8 mouse cellular contexts compared by ENCODE assay signal in the genomic region with DNA sequence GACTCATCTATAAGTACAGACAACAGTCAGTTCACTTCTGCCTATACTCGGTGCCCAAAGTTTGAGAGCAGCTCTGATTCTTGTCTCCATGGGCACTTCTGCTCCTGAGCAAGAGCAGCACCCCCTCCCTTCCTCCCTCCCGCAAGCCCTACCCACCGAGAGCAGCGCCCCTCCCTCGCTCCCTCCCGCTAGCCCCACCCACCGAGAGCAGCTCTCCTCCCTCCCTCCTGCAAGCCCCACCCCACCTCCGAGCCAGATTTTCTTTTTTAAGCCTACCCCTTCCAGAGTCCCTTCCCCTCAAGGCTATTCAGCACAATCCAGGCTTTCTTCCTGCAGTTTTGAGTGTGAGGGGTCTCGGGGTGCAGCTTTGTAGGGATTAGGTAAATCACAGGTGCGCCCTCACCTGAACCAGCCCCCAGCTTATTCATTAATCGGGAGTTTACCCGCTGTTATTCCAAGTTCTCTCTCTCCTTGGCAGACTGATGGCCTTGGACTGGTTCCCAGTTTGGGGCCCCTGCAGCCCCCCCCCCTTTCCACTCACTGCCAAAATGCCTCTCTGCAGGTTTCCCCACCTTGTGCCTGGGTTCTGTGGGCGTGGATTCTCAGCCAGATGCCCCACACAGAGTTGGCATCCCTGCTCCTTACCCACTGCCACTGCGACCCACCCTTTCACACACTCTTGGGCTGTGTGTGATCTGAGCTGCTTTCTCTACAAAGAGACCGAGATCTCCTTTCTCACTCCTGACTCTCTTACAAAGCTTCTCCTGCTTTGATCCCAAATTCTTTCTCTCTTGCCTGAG.
DNase-seq lines count a peak whose midpoint lies in the region; ATAC-seq lines count a peak whose summit lies in the region.

No protein-coding gene starts in this region.

- no peaks in the 10 kb centered on the region for H3K36me3 ChIP-seq in forebrain, embryonic 13.5 days (ENCODE audit: poor library complexity, severe bottlenecking)
- no peaks in the 10 kb centered on the region for H3K36me3 ChIP-seq in neural tube, embryonic 13.5 days

- peak; percentile 75 for ATAC-seq in forebrain, embryonic 13.5 days
- peak; percentile 68 for ATAC-seq in neural tube, embryonic 13.5 days (ENCODE audit: low read depth)

- H3K9me3 ChIP-seq in forebrain, embryonic 13.5 days (replicated peaks): no peaks in the 10 kb centered on the region
- no peaks in the 10 kb centered on the region for H3K9me3 ChIP-seq in neural tube, embryonic 13.5 days

- peaks cover 17% of the 10 kb centered on the region for H3K4me1 ChIP-seq in forebrain, embryonic 13.5 days
- H3K4me1 ChIP-seq in neural tube, embryonic 13.5 days (replicated peaks): peaks cover 18% of the 10 kb centered on the region

- H3K4me2 ChIP-seq in forebrain, embryonic 13.5 days: peak overlapping the region; percentile 54
- peak overlapping the region; percentile 53 for H3K4me2 ChIP-seq in neural tube, embryonic 13.5 days

- H3K9ac ChIP-seq in forebrain, embryonic 13.5 days: peak overlapping the region; percentile 35; the same call in 1 of the 2 replicates
- H3K9ac ChIP-seq in neural tube, embryonic 13.5 days: peak overlapping the region; percentile 53

- H3K4me3 ChIP-seq in forebrain, embryonic 13.5 days: peak overlapping the region; percentile 19
- H3K4me3 ChIP-seq in neural tube, embryonic 13.5 days: peak overlapping the region; percentile 19

- peak; percentile 70 for DNase-seq in adrenal gland, adult 2 months
- no peak for DNase-seq in adrenal gland, adult 8-10 months
- peak; percentile 78 for DNase-seq in Muller cell, postnatal 12 days (ENCODE audit: inconsistent ontology term)
- DNase-seq in kidney, adult 11 months: peak; percentile 73
- peak; percentile 74 to 85 for DNase-seq in lung, adult 18-20 months
- no peak for DNase-seq in left cerebral cortex, adult 11 months (ENCODE audit: low spot score)

- peak overlapping the region; percentile 7; the same call in 1 of the 2 replicates for H3K27ac ChIP-seq in forebrain, embryonic 13.5 days
- H3K27ac ChIP-seq in neural tube, embryonic 13.5 days (replicated peaks): 0 out of 2 replicates have a peak overlapping the region, but pooled peaks have one; percentile 13

- peaks cover 10% of the 10 kb centered on the region; the same call in 1 of the 2 replicates for H3K27me3 ChIP-seq in forebrain, embryonic 13.5 days
- no peaks in the 10 kb centered on the region; the same call in 1 of the 2 replicates for H3K27me3 ChIP-seq in neural tube, embryonic 13.5 days

- WGBS in forebrain, embryonic 13.5 days: 2% methylated on average over 14 of the region's 15 CpGs
- 2% methylated on average over 15 of the region's 15 CpGs for WGBS in neural tube, embryonic 13.5 days

Comparison
In these comparisons a context has a peak if more than half of its experiments do, and no peak if none do; other contexts are left out.
1. DNase-seq: peak in adrenal gland, adult 2 months (single experiment), Muller cell, postnatal 12 days (single experiment), kidney, adult 11 months (single experiment) and lung, adult 18-20 months (2 of 2); none in adrenal gland, adult 8-10 months (single experiment) and left cerebral cortex, adult 11 months (single experiment).